Mouse (Mus musculus) kidney, postnatal 0 days (tissue): ENCODE data around the gene G6pc2. TPM values are rescaled to one million over a fixed set of nuclear protein-coding genes. Genes with fewer than 3 reads are reported as not detected.

Experiments
- ATAC-seq: fragments of 200-750 bp; cut with Nextera tagmentation; replicated peaks from 2 replicates; pipeline ENCODE4 v1.8.0; 2017; ENCODE audit warnings: low read depth, moderate number of reproducible peaks, moderate TSS enrichment, moderate library complexity; ENCODE audit not compliant: low FRiP score
- DNase-seq: peaks from one replicate; pipeline ENCODE4 v3.0.0-alpha.2; 2016; ENCODE audit warnings: low spot score
- H3K27ac ChIP-seq: fragments of 300-500 bp; sonication (generic); 2 replicates; pipeline ENCODE4 v1.5.1; 2014; ENCODE audit warnings: mild to moderate bottlenecking
- H3K27me3 ChIP-seq: fragments of 300-500 bp; sonication (generic); 2 replicates; pipeline ENCODE4 v1.6.1; 2014; ENCODE audit warnings: low read length, mixed read lengths; ENCODE audit not compliant: insufficient read depth
- H3K36me3 ChIP-seq: fragments of 300-500 bp; sonication (generic); 2 replicates; pipeline ENCODE4 v1.6.1; 2014; ENCODE audit warnings: low read length, mixed read lengths; ENCODE audit not compliant: insufficient read depth
- H3K4me1 ChIP-seq: fragments of 300-500 bp; sonication (generic); replicated peaks from 2 replicates; pipeline ENCODE4 v1.6.1; 2014; ENCODE audit warnings: antibody characterized with exemption, low read length, mixed read lengths; ENCODE audit not compliant: insufficient read depth
- H3K4me2 ChIP-seq: fragments of 300-500 bp; sonication (generic); 2 replicates; pipeline ENCODE4 v1.6.1; 2014; ENCODE audit warnings: mild to moderate bottlenecking, low read length, moderate library complexity, mixed read lengths
- H3K4me3 ChIP-seq: fragments of 300-500 bp; sonication (generic); replicated peaks from 2 replicates; pipeline ENCODE4 v1.5.1; 2014; ENCODE audit warnings: low read depth, low read length
- H3K9ac ChIP-seq: fragments of 300-500 bp; sonication (generic); 2 replicates; pipeline ENCODE4 v1.6.1; 2014; ENCODE audit warnings: low read depth, low read length
- H3K9me3 ChIP-seq: fragments of 300-500 bp; sonication (generic); replicated peaks from 2 replicates; pipeline ENCODE4 v1.6.1; 2016; ENCODE audit warnings: low read length, inconsistent platforms, mixed read lengths
- CTCF ChIP-seq: IDR thresholded peaks from 2 replicates; pipeline ENCODE4 v1.5.1; 2016; ENCODE audit warnings: antibody characterized with exemption, low read depth, mild to moderate bottlenecking, moderate library complexity
- WGBS: fragments of 180-500 bp; shearing (Covaris S2); extraction: QIAGEN DNeasy Blood & Tissue Kit; methylation state at CpG from one replicate; pipeline ENCODE4 v1.1.7; 2014; 5-methylcytosine and 5-hydroxymethylcytosine counted together
- polyA plus RNA-seq: library from polyadenylated mRNA; unstranded; fragments of >200 nt; fragmentation: Nextera tagmentation; extraction: Ambion mirVana; gene quantifications from 2 replicates; pipeline ENCODE4 v1.2.1, GENCODE M21; 2015

The G6pc2 gene
- polyA plus RNA-seq, 1 experiment from 2014 or later: 4.8 TPM

- TF ChIP-seq CTCF: no peak
- H3K4me2 ChIP-seq: no peak overlapping the region
- H3K27me3 ChIP-seq: no peaks in the 10 kb centered on the region
- 62% methylated on average over 16 of the region's 16 CpGs for WGBS
- no peaks in the 10 kb centered on the region for H3K9me3 ChIP-seq
- no peak overlapping the region for H3K4me3 ChIP-seq
- H3K36me3 ChIP-seq: no peaks in the 10 kb centered on the region
- no peak overlapping the region for H3K9ac ChIP-seq
- no peak overlapping the region for H3K27ac ChIP-seq
- ATAC-seq (no peak), DNase-seq (no peak)
- no peaks in the 10 kb centered on the region; the same call in 1 of the 2 replicates for H3K4me1 ChIP-seq
Observed at GRCm38 (mm10) chr2:69248221-69248755, 37.4 kb downstream of the G6pc2 start.

- Histone ChIP-seq H3K4me3 (no peak overlapping the region), H3K9ac (no peak overlapping the region)
- 0 out of 2 replicates have a peak, but pooled peaks have one; percentile 17 for ATAC-seq
Observed at GRCm38 (mm10) chr2:69264069-69264618, 53.3 kb downstream of the G6pc2 start.

GRCm38 (mm10) chr2:69275875-69276274, 65.0 kb downstream of the G6pc2 start:
- H3K4me2 ChIP-seq: no peak overlapping the region
- peak; percentile 90 for TF ChIP-seq CTCF
- H3K9ac ChIP-seq: no peak overlapping the region
- no peak overlapping the region for H3K27ac ChIP-seq
- DNase-seq: peak; percentile 90
- no peaks in the 10 kb centered on the region for H3K4me1 ChIP-seq
- WGBS: 11% methylated on average over 1 of the region's 1 CpGs
- no peaks in the 10 kb centered on the region for H3K9me3 ChIP-seq
- H3K27me3 ChIP-seq: no peaks in the 10 kb centered on the region
- no peak overlapping the region for H3K4me3 ChIP-seq
- no peaks in the 10 kb centered on the region for H3K36me3 ChIP-seq
- peak; percentile 74; the same call in 1 of the 2 replicates for ATAC-seq

More at GRCm38 (mm10) chr2:69264069-69264618, 53.3 kb downstream of the G6pc2 start:
- no peaks in the 10 kb centered on the region for H3K4me1 ChIP-seq
- no peaks in the 10 kb centered on the region for H3K36me3 ChIP-seq
- DNase-seq: peak; percentile 47
- TF ChIP-seq CTCF: no peak
- no peak overlapping the region for H3K27ac ChIP-seq
- no peaks in the 10 kb centered on the region for H3K9me3 ChIP-seq
- H3K27me3 ChIP-seq: no peaks in the 10 kb centered on the region
- no peak overlapping the region for H3K4me2 ChIP-seq

Other genes starting within 250 kb of the G6pc2 start
- 9.8 and 10.3 TPM in 2 replicates for gene Nostrin, start 75.3 kb upstream of the G6pc2 start, polyA plus RNA-seq
- 165 and 184 TPM in 2 replicates for gene Spc25, start 4.9 kb upstream of the G6pc2 start, polyA plus RNA-seq
- gene Abcb11, start 131.5 kb downstream of the G6pc2 start, polyA plus RNA-seq: 0.03 and 0.32 TPM in 2 replicates
- 0.03 TPM in 1 of 2 replicates, not detected in the other for gene Dhrs9, start 169.4 kb downstream of the G6pc2 start, polyA plus RNA-seq